Mouse (Mus musculus) thymus, adult 2 months (tissue): ENCODE measurements around the gene Atic.

Experiments used
- CTCF ChIP-seq: fragments of 200-500 bp; IDR thresholded peaks from 2 replicates; pipeline ENCODE4 v1.5.1; 2012; ENCODE audit warnings: mild to moderate bottlenecking, control low read depth, low read length, moderate library complexity, borderline replicate concordance; ENCODE audit not compliant: control insufficient read depth, poor library complexity, insufficient read depth; ENCODE audit errors: extremely low read depth
- POLR2A ChIP-seq: fragments of 200-500 bp; IDR thresholded peaks from 2 replicates; pipeline ENCODE4 v1.6.1; 2012; ENCODE audit warnings: mild to moderate bottlenecking, low read length, control low read depth, moderate library complexity; ENCODE audit not compliant: control insufficient read depth, poor library complexity, insufficient read depth; ENCODE audit errors: extremely low read depth

- TF ChIP-seq CTCF (no peak), POLR2A (no peak)
Observed at GRCm38 (mm10) chr1:71575987-71576386, 19.0 kb downstream of the Atic start.
